Mouse (Mus musculus) naive thymus-derived CD4-positive, alpha-beta T cell, adult 5 months (primary cell): ENCODE measurements around the gene Cop1. TPM values are rescaled to one million over a fixed set of nuclear protein-coding genes. Genes with fewer than 3 reads are reported as not detected.

Experiments
- polyA plus RNA-seq: library from polyadenylated mRNA; unstranded; fragments of 100-300 nt; shearing (Covaris generic); gene quantifications from one replicate; pipeline ENCODE4 v1.2.1, GENCODE M21; 2017

Cop1 gene
- polyA plus RNA-seq, result 129 TPM

GRCm38 (mm10) chr1:159231781-159232571, at the start of gene Cop1:
Gene Cop1, plus strand, starts transcription at chr1:159232320.

